Mouse (Mus musculus) liver, adult 2 months (tissue): ENCODE results near the gene Vmn1r67. TPM values are rescaled to one million over a fixed set of nuclear protein-coding genes. Genes with fewer than 3 reads are reported as not detected.

Experiments
- DNase-seq: peaks from one replicate; pipeline ENCODE4 v3.0.0-alpha.2; 2011; ENCODE audit warnings: low read depth, low spot score; ENCODE audit errors: extremely low read depth
- H3K27ac ChIP-seq: fragments of 200-500 bp; replicated peaks from 2 replicates; pipeline ENCODE4 v1.5.1; 2012; ENCODE audit warnings: low read depth, mild to moderate bottlenecking, control low read depth, inconsistent platforms, low read length; ENCODE audit not compliant: insufficient read depth
- H3K27me3 ChIP-seq: fragments of 200-500 bp; 2 replicates; pipeline ENCODE4 v1.6.1; 2012; ENCODE audit warnings: mild to moderate bottlenecking, moderate library complexity, low read length, inconsistent platforms; ENCODE audit not compliant: control insufficient read depth, insufficient read depth
- H3K36me3 ChIP-seq: fragments of 200-500 bp; 2 replicates; pipeline ENCODE4 v1.6.1; 2012; ENCODE audit warnings: low read length, inconsistent platforms; ENCODE audit not compliant: control insufficient read depth, insufficient read depth
- H3K4me1 ChIP-seq: fragments of 200-500 bp; 2 replicates; pipeline ENCODE4 v1.6.1; 2011; ENCODE audit warnings: low read length; ENCODE audit not compliant: control insufficient read depth, insufficient read depth
- H3K4me3 ChIP-seq: fragments of 200-500 bp; 2 replicates; pipeline ENCODE4 v1.5.1; 2011; ENCODE audit warnings: low read depth, mild to moderate bottlenecking, control low read depth, low read length, moderate library complexity; ENCODE audit not compliant: insufficient read depth
- H3K79me2 ChIP-seq: fragments of 200-500 bp; 2 replicates; pipeline ENCODE4 v1.6.1; 2012; ENCODE audit warnings: inconsistent platforms, mild to moderate bottlenecking, low read length, moderate library complexity; ENCODE audit not compliant: control insufficient read depth, insufficient read depth
- H3K9ac ChIP-seq: fragments of 200-500 bp; 2 replicates; pipeline ENCODE4 v1.6.1; 2012; ENCODE audit warnings: low read depth, mild to moderate bottlenecking, control low read depth, inconsistent platforms, low read length
- CTCF ChIP-seq: fragments of 200-500 bp; IDR thresholded peaks from 2 replicates; pipeline ENCODE4 v1.5.1; 2011; ENCODE audit warnings: low read depth, low read length, control low read depth
- POLR2A ChIP-seq: fragments of 200-500 bp; IDR thresholded peaks from 2 replicates; pipeline ENCODE4 v1.6.1; 2011; ENCODE audit warnings: low read length, control low read depth; ENCODE audit not compliant: insufficient read depth; ENCODE audit errors: extremely low read depth
- WGBS: fragments of 180-500 bp; shearing (Covaris S2); methylation state at CpG from one replicate; pipeline ENCODE4 v1.1.7; 2018; 5-methylcytosine and 5-hydroxymethylcytosine counted together
- polyA plus RNA-seq: library from polyadenylated mRNA; depleted of rRNA; stranded (reverse); fragments of >200 nt; gene quantifications from 2 replicates; pipeline ENCODE4 v1.2.3, GENCODE M21; 2012; rRNA removed
- total RNA-seq: library from RNA; depleted of rRNA; stranded (reverse); fragments of >200 nt; gene quantifications from 2 replicates; pipeline ENCODE4 v1.2.3, GENCODE M21; 2014; rRNA removed

Vmn1r67 gene
- total RNA-seq (not detected in 2 replicates), polyA plus RNA-seq (not detected in 2 replicates)

GRCm38 (mm10) chr7:10443031-10443430, at the start of gene Vmn1r67:
Gene Vmn1r67, plus strand, starts transcription at chr7:10443331.
- no peaks in the 10 kb centered on the region for H3K79me2 ChIP-seq
- H3K27ac ChIP-seq: no peak within 1 kb of the TSS
- TF ChIP-seq CTCF (no peak), POLR2A (no peak)
- no peaks in the 10 kb centered on the region for H3K27me3 ChIP-seq
- no peaks in the 10 kb centered on the region for H3K36me3 ChIP-seq
- no peak within 1 kb of the TSS for H3K9ac ChIP-seq
- H3K4me1 ChIP-seq: no peaks in the 10 kb centered on the region
- DNase-seq: no peak
- no peak within 1 kb of the TSS for H3K4me3 ChIP-seq

GRCm38 (mm10) chr7:10458166-10458565, 15.0 kb downstream of the Vmn1r67 start:
- Histone ChIP-seq H3K4me3 (no peak overlapping the region), H3K79me2 (no peaks in the 10 kb centered on the region), H3K9ac (no peak overlapping the region), H3K27me3 (no peaks in the 10 kb centered on the region), H3K36me3 (no peaks in the 10 kb centered on the region), H3K27ac (no peak overlapping the region), H3K4me1 (no peaks in the 10 kb centered on the region)
- DNase-seq: no peak
- WGBS: 62% methylated on average over 3 of the region's 3 CpGs
- no peak for TF ChIP-seq POLR2A
- no peak for TF ChIP-seq CTCF

- Histone ChIP-seq H3K4me3 (no peak overlapping the region), H3K36me3 (no peaks in the 10 kb centered on the region), H3K4me1 (no peaks in the 10 kb centered on the region), H3K9ac (no peak overlapping the region), H3K79me2 (no peaks in the 10 kb centered on the region), H3K27me3 (no peaks in the 10 kb centered on the region), H3K27ac (no peak overlapping the region)
- DNase-seq: no peak
- TF ChIP-seq CTCF: no peak
- TF ChIP-seq POLR2A: no peak
Measured at GRCm38 (mm10) chr7:10479813-10480212, 36.7 kb downstream of the Vmn1r67 start.

DNA sequence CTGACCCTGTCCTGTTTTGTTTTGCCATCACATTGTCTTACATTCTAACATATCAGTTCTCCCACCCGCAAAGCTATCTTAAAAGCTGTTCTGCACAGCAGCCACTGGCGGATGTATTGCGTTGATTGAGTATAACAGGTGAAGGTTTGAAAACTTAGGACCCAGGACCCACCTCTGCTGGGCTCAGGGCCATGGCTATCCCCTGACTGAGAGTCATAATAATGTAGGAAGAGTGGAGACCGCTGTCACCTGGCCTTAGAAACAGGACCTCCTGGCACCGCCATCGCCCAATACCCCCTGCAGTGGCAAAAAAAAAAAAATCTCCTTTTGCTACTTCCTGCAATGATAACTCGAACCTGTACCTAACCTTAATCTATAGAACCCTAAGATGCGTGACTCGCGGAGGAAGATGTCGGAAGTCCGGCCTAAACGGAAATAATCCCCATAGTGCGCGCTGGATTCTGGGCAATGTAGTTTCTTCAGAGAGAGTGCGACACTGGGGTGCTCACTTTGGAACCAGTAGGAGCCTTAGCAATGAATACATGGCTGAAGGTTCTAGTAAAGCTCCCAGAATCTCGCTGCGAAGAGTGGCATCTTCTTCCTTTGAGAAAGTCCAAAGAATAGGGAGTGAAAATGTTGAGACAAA, 37.6 kb downstream of the Vmn1r67 start:
- H3K79me2 ChIP-seq: no peaks in the 10 kb centered on the region
- DNase-seq: no peak
- 63% methylated on average over 18 of the region's 18 CpGs for WGBS
- no peaks in the 10 kb centered on the region for H3K4me1 ChIP-seq
- H3K4me3 ChIP-seq: no peak overlapping the region
- TF ChIP-seq CTCF (no peak), POLR2A (no peak)
- H3K9ac ChIP-seq: no peak overlapping the region
- no peaks in the 10 kb centered on the region for H3K36me3 ChIP-seq
- H3K27ac ChIP-seq: no peak overlapping the region
- no peaks in the 10 kb centered on the region for H3K27me3 ChIP-seq

GRCm38 (mm10) chr7:10494786-10495521, 51.8 kb downstream of the Vmn1r67 start, which contains the start of gene Zik1:
Gene Zik1, minus strand, starts transcription at chr7:10495394.
- Histone ChIP-seq H3K79me2 (no peaks in the 10 kb centered on the region), H3K9ac (peak within 1 kb of the TSS; percentile 32), H3K27ac (no peak within 1 kb of the TSS), H3K4me1 (no peaks in the 10 kb centered on the region), H3K27me3 (no peaks in the 10 kb centered on the region), H3K36me3 (peaks cover 8% of the 10 kb centered on the region; the same call in 1 of the 2 replicates), H3K4me3 (peak within 1 kb of the TSS; percentile 61)
- 2% methylated on average over 33 of the region's 33 CpGs for WGBS
- TF ChIP-seq POLR2A: no peak
- no peak for TF ChIP-seq CTCF
- peak; percentile 67 for DNase-seq

DNA sequence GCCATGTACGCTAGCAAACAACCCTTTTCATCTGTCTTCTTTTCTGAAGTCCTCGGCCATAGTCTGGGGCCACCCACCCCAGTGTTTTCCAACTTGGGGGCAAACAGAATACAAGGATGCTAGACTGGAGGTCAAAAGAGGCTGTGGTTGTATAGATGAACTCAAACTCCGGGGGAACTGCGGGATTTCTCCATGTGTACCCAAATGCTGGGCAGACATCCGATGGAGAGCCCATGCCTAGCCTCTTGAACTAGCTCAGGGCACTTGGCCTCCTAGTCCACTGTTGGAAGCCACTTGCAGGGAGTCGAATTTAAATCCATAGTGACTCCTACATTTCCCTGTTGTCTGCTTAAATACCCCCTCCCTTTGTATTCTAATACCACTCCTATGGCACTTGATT, 52.4 kb downstream of the Vmn1r67 start:
- H3K9ac ChIP-seq: no peak overlapping the region
- no peak for DNase-seq
- H3K27ac ChIP-seq: no peak overlapping the region
- H3K79me2 ChIP-seq: no peaks in the 10 kb centered on the region
- H3K27me3 ChIP-seq: no peaks in the 10 kb centered on the region
- WGBS: 31% methylated on average over 6 of the region's 6 CpGs
- H3K36me3 ChIP-seq: peaks cover 4% of the 10 kb centered on the region; the same call in 1 of the 2 replicates
- H3K4me3 ChIP-seq: no peak overlapping the region
- no peaks in the 10 kb centered on the region for H3K4me1 ChIP-seq
- TF ChIP-seq CTCF (no peak), POLR2A (no peak)

Other genes starting within 250 kb of the Vmn1r67 start
- gene Vmn1r66, start 165.3 kb upstream of the Vmn1r67 start, total RNA-seq: not detected in 2 replicates
- gene Vmn1r66, start 165.3 kb upstream of the Vmn1r67 start, polyA plus RNA-seq: not detected in 2 replicates
- 0.46 and 0.47 TPM in 2 replicates for gene Zik1, start 52.1 kb downstream of the Vmn1r67 start, total RNA-seq
- 0.09 and 0.20 TPM in 2 replicates for gene Zik1, start 52.1 kb downstream of the Vmn1r67 start, polyA plus RNA-seq
- not detected in 2 replicates for gene Vmn1r68, start 115.2 kb downstream of the Vmn1r67 start, total RNA-seq
- gene Vmn1r68, start 115.2 kb downstream of the Vmn1r67 start, polyA plus RNA-seq: not detected in 2 replicates
- not detected in 2 replicates for gene Vmn1r69, start 170.3 kb downstream of the Vmn1r67 start, total RNA-seq
- not detected in 2 replicates for gene Vmn1r69, start 170.3 kb downstream of the Vmn1r67 start, polyA plus RNA-seq
- not detected in 2 replicates for gene Vmn1r70, start 188.2 kb downstream of the Vmn1r67 start, total RNA-seq
- not detected in 2 replicates for gene Vmn1r70, start 188.2 kb downstream of the Vmn1r67 start, polyA plus RNA-seq
- gene Nlrp4b, start 244.5 kb downstream of the Vmn1r67 start, total RNA-seq: not detected in 2 replicates
- gene Nlrp4b, start 244.5 kb downstream of the Vmn1r67 start, polyA plus RNA-seq: not detected in 2 replicates